Mouse (Mus musculus) left cerebral cortex, postnatal 4 days (tissue): ENCODE measurements around the gene Arf6. TPM values are rescaled to one million over a fixed set of nuclear protein-coding genes. Genes with fewer than 3 reads are reported as not detected.
"Not testable (repeated sequence)": the region's sequence is repeated elsewhere in the genome, so short reads cannot be mapped to it uniquely, and the experiment has no call there.

Experiments used
- DNase-seq: peaks from one replicate; pipeline ENCODE4 v3.0.0-alpha.2; 2022
- intact Hi-C: fragments of 180-260 bp; cut with DNase I; formaldehyde crosslinking; loops from one replicate; pipeline ENCODE4 v1.15.1; 2025
- total RNA-seq, 2 experiments: library from RNA; stranded (reverse); gene quantifications; 2 replicates each; pipeline ENCODE4 v1.2.3; 2021

Arf6 gene
- total RNA-seq, 2 experiments from 2014 or later: 70.7 to 71.8 TPM

DNA sequence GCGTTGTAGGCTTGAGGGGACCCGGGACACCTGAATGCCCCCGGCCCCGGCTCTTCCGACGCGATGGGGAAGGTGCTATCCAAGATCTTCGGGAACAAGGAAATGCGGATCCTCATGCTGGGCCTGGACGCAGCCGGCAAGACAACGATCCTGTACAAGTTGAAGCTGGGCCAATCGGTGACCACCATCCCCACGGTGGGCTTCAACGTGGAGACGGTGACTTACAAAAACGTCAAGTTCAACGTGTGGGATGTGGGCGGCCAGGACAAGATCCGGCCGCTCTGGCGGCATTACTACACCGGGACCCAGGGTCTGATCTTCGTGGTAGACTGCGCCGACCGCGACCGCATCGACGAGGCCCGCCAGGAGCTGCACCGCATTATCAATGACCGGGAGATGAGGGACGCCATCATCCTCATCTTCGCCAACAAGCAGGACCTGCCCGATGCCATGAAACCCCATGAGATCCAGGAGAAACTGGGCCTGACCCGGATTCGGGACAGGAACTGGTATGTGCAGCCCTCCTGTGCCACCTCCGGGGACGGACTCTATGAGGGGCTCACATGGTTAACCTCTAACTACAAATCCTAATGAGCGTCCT is 881 bp downstream of the Arf6 start:
- DNase-seq: peak; percentile 35
- intact Hi-C loops: loop anchor here (5.0 to 10.0 kb wide), 2 partner anchors 82 to 209 kb away; partner anchors contain the start of gene Vcpkmt

- no peak for DNase-seq
- intact Hi-C loops: loop anchor here (5.0 to 10.0 kb wide), 2 partner anchors 81 to 208 kb away; partner anchors contain the start of gene Vcpkmt
Measured at GRCm38 (mm10) chr12:69373850-69374766, 2.2 kb downstream of the Arf6 start.

GRCm38 (mm10) chr12:69376132-69376531 is 4.2 kb downstream of the Arf6 start:
- DNase-seq: no peak
- intact Hi-C loops: loop anchor here (10.0 kb wide), 1 partner anchor 79 kb away; no protein-coding TSS in a partner anchor

GRCm38 (mm10) chr12:69377188-69377587 is 5.2 kb downstream of the Arf6 start:
- intact Hi-C loops: loop anchor here (10.0 kb wide), 1 partner anchor 78 kb away; no protein-coding TSS in a partner anchor
- no peak for DNase-seq

DNA sequence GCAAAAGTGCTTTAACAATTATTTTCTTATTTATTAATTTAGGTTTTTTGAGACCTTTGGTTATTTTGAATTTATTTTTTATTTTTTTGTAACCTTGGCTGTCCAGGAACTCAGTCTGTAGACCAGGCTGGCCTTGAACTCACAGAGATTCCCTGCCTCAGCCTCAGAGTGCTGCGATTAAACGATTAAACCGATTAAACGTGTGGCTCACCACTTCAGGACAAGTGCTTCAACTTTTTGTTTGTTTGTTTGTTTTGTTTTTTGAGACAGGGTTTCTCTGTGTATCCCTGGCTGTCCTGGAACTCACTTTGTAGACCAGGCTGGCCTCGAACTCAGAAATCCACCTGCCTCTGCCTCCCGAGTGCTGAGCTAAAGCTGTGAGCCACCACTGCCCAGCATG is 5.7 kb downstream of the Arf6 start:
- DNase-seq: not testable (repeated sequence)
- intact Hi-C loops: loop anchor here (10.0 kb wide), 1 partner anchor 77 kb away; no protein-coding TSS in a partner anchor

GRCm38 (mm10) chr12:69378558-69379454 is 6.9 kb downstream of the Arf6 start:
- DNase-seq: no peak
- intact Hi-C loops: loop anchor here (10.0 kb wide), 1 partner anchor 76 kb away; no protein-coding TSS in a partner anchor

- no peak for DNase-seq
- intact Hi-C loops: no loop called here
Measured at GRCm38 (mm10) chr12:69382880-69383279, 10.9 kb downstream of the Arf6 start.

- intact Hi-C loops: no loop called here
- no peak for DNase-seq
Measured at GRCm38 (mm10) chr12:69384606-69385005, 12.7 kb downstream of the Arf6 start.

- DNase-seq: no peak
- intact Hi-C loops: no loop called here
Measured at GRCm38 (mm10) chr12:69385542-69386280, 13.8 kb downstream of the Arf6 start.

GRCm38 (mm10) chr12:69386281-69386732 is 14.4 kb downstream of the Arf6 start:
- DNase-seq, intact Hi-C loops: not testable (repeated sequence)

DNA sequence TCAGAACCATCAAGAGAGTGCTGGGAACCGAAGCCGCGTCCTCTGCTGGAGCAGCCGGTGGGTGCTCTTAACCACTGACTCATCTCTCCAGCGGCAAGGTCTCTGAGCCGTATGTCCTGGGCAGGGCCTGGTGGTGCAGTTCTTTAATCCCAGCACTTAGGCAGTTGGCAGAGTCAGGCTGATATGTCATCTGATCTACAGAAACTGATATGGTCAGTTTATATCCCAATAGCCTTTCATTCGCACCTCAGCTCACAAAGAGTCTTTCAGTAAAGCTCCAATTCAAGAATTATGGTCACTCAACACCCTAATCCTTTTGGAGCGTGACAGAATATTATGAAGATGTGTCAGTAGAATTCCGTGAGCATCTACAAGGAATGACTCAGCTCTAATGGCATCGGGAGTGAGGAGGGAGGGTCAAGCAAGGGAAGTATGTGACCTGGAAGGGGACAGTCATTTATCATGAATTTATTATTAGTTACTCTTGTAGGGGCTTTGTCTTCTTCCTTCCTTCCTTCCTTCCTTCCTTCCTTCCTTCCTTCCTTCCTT is 16.4 kb downstream of the Arf6 start:
- intact Hi-C loops: no loop called here
- no peak for DNase-seq

DNA sequence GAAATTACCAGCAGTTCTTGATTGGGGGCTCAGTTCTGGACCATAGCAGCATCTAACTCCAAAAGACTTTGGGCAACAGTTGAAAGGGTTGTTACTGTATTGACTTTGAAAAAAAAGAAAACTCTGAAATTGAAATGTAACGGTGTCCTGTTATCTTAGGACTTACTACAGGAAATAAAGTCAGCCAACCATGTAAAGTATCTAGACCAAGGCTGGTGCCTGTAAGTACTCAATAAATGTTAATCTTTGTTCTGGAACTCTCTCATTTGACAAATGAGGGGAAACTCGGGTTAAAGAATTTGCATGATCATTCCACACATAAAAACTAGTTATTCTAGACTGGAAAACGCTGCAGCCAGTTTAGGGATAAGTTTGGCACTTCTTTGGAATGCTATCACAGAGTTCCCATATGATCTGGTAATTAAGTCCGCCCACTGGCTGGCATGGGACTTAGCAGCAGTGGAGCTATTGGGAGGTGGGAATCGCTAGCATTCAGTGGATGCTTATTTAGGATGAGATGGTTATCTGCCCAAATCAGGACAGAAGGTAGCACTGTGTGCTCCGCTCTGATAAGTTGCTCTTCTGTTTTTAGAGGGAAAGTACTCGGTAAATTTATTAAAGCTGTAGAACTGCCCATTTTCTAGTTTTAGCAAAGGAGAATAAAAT is 17.5 kb downstream of the Arf6 start:
- DNase-seq: no peak
- intact Hi-C loops: no loop called here

- DNase-seq: no peak
- intact Hi-C loops: no loop called here
Measured at GRCm38 (mm10) chr12:69390000-69390698, 18.2 kb downstream of the Arf6 start.

GRCm38 (mm10) chr12:69393076-69393475 is 21.1 kb downstream of the Arf6 start:
- DNase-seq: no peak
- intact Hi-C loops: no loop called here

GRCm38 (mm10) chr12:69394456-69394855 is 22.5 kb downstream of the Arf6 start:
- DNase-seq: peak; percentile 92
- intact Hi-C loops: no loop called here

- no peak for DNase-seq
- intact Hi-C loops: no loop called here
Measured at GRCm38 (mm10) chr12:69400367-69400766, 28.4 kb downstream of the Arf6 start.

DNA sequence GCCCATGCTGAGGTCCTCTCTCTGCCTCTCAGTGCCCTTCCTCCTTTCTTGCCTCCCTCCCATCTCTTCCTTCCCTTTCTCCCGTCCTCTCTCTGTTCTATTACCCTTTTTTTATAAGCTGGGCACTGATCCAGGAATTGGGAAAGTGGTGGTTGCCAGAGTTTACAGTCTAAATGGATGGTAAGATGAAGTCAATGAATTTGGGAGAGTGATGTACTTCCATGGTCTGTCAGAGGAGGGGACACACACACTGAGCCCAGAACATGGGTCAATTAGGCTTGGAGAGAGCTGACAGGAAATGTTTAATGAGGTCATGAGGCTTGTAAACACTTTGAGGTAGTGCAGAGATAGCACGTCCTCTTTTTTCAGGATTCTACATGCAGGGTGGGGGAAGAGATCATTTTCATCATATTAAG is 28.9 kb downstream of the Arf6 start:
- intact Hi-C loops: no loop called here
- no peak for DNase-seq

GRCm38 (mm10) chr12:69402100-69402499 is 30.1 kb downstream of the Arf6 start:
- intact Hi-C loops: no loop called here
- DNase-seq: no peak
